Mouse (Mus musculus) spleen, adult 2 months (tissue): ENCODE data around the gene Tlk1.

ENCODE experiments used
- CTCF ChIP-seq: fragments of 200-500 bp; IDR thresholded peaks from 2 replicates; pipeline ENCODE4 v1.5.1; 2011; ENCODE audit warnings: mild to moderate bottlenecking, inconsistent platforms; ENCODE audit not compliant: insufficient read depth, insufficient read length, insufficient replicate concordance; ENCODE audit errors: extremely low read depth
- POLR2A ChIP-seq: fragments of 200-500 bp; IDR thresholded peaks from 2 replicates; pipeline ENCODE4 v1.6.1; 2011; ENCODE audit warnings: low read depth, low read length, inconsistent platforms

- TF ChIP-seq CTCF = no peak
- TF ChIP-seq POLR2A = no peak
Measured at GRCm38 (mm10) chr2:70875129-70875528, 49.6 kb upstream of the Tlk1 start.
